Mouse (Mus musculus) kidney, adult 2 months (tissue): ENCODE measurements around the gene Hist1h4h.

Experiments used
- CTCF ChIP-seq: fragments of 200-500 bp; conservative IDR thresholded peaks from 2 replicates; pipeline ENCODE4 v1.5.1; 2011; ENCODE audit warnings: low read depth, mild to moderate bottlenecking, control low read depth, low read length, moderate library complexity, mixed read lengths; ENCODE audit not compliant: insufficient read depth, insufficient read length
- POLR2A ChIP-seq: fragments of 200-500 bp; IDR thresholded peaks from one replicate; pipeline ENCODE4 v1.6.1; 2011; ENCODE audit warnings: low read depth, low read length, control low read depth

GRCm38 (mm10) chr13:23524654-23525053 lies 6.2 kb upstream of the Hist1h4h start:
- TF ChIP-seq CTCF (peak; percentile 85), POLR2A (no peak)
